Mouse (Mus musculus): ENCODE data around the gene Hps4. TPM values are rescaled to one million over a fixed set of nuclear protein-coding genes. Genes with fewer than 3 reads are reported as not detected.
A peak's percentile ranks its signal among the peaks of the same experiment; 100 is the strongest.
"Not testable (repeated sequence)": the region's sequence is repeated elsewhere in the genome, so short reads cannot be mapped to it uniquely, and the experiment has no call there.

Gene Hps4
- polyA plus RNA-seq, 1 experiment from 2014 or later, result 32.9 TPM

DNA sequence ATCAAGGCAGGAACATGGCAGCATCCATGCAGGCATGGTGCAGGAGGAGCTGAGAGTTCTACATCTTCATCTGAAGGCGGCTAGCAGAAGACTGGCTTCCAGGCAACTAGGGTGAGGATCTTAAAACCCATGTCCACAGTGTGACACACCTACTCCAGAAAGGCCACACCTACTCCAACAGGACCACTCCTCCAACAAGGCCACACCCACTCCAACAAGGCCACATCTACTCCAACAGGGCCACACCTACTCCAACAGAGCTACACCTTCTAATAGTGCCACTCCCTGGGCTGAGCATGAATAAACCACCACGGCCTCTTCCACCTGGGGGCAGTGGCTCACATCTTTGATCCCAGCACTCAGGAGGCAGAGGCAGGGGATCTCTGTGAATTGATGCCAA lies 23.5 kb upstream of the Hps4 start:
- ATAC-seq (replicated peaks; ENCODE audit: low FRiP score); H3K9ac ChIP-seq (ENCODE audit: low read length); H3K36me3 ChIP-seq (ENCODE audit: control insufficient read depth, insufficient read depth, low read length); H3K4me1 ChIP-seq (replicated peaks; ENCODE audit: control insufficient read depth, insufficient read depth, low read length); H3K27me3 ChIP-seq (ENCODE audit: control insufficient read depth, insufficient read depth, low read length); H3K9me3 ChIP-seq (ENCODE audit: control insufficient read depth, low read length); DNase-seq (ENCODE audit: low spot score); H3K4me3 ChIP-seq (ENCODE audit: low read depth, low read length); H3K4me2 ChIP-seq (ENCODE audit: low read depth, low read length, severe bottlenecking); H3K27ac ChIP-seq (ENCODE audit: low read depth, low read length): not testable (repeated sequence)
- WGBS, result 70% methylated on average over 2 of the region's 2 CpGs

DNA sequence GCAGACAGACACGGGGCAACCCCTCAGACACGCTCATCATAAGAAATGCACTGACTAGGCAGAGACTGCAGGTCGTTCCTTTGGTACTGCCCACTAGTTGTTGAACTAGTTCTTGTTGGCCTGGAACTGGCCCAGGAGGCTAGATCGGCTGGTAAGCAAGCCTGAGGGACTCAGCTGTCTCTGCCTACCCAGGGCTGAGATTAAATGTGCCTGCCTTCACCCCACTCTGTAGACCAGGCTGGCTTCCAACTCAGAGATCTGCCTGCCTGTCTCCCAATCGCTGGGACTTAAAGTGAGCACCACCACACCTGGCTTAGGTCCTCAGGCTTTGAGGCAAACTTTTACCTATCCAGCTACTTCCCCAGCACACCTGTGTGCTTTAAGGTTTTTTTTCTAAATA lies 22.5 kb upstream of the Hps4 start:
- Histone ChIP-seq H3K9me3 (ENCODE audit: control insufficient read depth, low read length) (no peaks in the 10 kb centered on the region), H3K4me3 (ENCODE audit: low read depth, low read length) (no peak overlapping the region), H3K27me3 (ENCODE audit: control insufficient read depth, insufficient read depth, low read length) (no peaks in the 10 kb centered on the region), H3K36me3 (ENCODE audit: control insufficient read depth, insufficient read depth, low read length) (no peaks in the 10 kb centered on the region), H3K4me2 (ENCODE audit: low read depth, low read length, severe bottlenecking) (no peak overlapping the region), H3K9ac (ENCODE audit: low read length) (no peak overlapping the region), H3K4me1 (replicated peaks; ENCODE audit: control insufficient read depth, insufficient read depth, low read length) (no peaks in the 10 kb centered on the region), H3K27ac (ENCODE audit: low read depth, low read length) (no peak overlapping the region)
- no peak for DNase-seq (ENCODE audit: low spot score)
- no peak for ATAC-seq (replicated peaks; ENCODE audit: low FRiP score)
- WGBS, result 72% methylated on average over 5 of the region's 5 CpGs

DNA sequence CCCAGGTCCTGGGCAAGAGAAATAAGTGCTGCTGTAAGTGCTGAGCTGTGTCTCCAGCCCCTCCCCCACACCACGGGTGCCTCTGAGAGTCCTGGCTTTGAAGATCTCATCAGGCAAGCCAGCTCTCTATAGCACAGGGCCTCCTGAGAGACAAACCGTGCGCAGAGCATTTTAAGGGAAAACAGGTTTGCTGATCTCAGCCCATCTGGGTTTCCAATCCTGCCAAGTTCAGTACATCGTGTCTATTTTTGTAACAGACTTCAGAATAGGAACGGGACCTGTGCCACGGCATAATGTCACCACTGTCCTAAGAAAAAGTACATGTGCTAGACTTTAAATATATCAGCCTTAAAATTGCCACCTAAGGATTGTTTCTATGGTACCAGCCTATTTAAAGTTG lies 21.9 kb upstream of the Hps4 start:
- Histone ChIP-seq H3K9ac (ENCODE audit: low read length) (no peak overlapping the region), H3K36me3 (ENCODE audit: control insufficient read depth, insufficient read depth, low read length) (no peaks in the 10 kb centered on the region), H3K4me1 (replicated peaks; ENCODE audit: control insufficient read depth, insufficient read depth, low read length) (no peaks in the 10 kb centered on the region), H3K4me2 (ENCODE audit: low read depth, low read length, severe bottlenecking) (no peak overlapping the region), H3K27me3 (ENCODE audit: control insufficient read depth, insufficient read depth, low read length) (no peaks in the 10 kb centered on the region), H3K9me3 (ENCODE audit: control insufficient read depth, low read length) (no peaks in the 10 kb centered on the region), H3K27ac (ENCODE audit: low read depth, low read length) (no peak overlapping the region), H3K4me3 (ENCODE audit: low read depth, low read length) (no peak overlapping the region)
- ATAC-seq (replicated peaks; ENCODE audit: low FRiP score), result no peak
- WGBS, result 78% methylated on average over 6 of the region's 6 CpGs
- no peak for DNase-seq (ENCODE audit: low spot score)

- 79% methylated on average over 4 of the region's 4 CpGs for WGBS
- no peak overlapping the region for H3K9ac ChIP-seq (ENCODE audit: low read length)
- H3K27me3 ChIP-seq (ENCODE audit: control insufficient read depth, insufficient read depth, low read length), result no peaks in the 10 kb centered on the region
- no peak overlapping the region for H3K27ac ChIP-seq (ENCODE audit: low read depth, low read length)
- no peaks in the 10 kb centered on the region for H3K36me3 ChIP-seq (ENCODE audit: control insufficient read depth, insufficient read depth, low read length)
- DNase-seq (ENCODE audit: low spot score) (no peak), ATAC-seq (replicated peaks; ENCODE audit: low FRiP score) (no peak)
- no peak overlapping the region for H3K4me2 ChIP-seq (ENCODE audit: low read depth, low read length, severe bottlenecking)
- no peaks in the 10 kb centered on the region for H3K4me1 ChIP-seq (replicated peaks; ENCODE audit: control insufficient read depth, insufficient read depth, low read length)
- no peaks in the 10 kb centered on the region for H3K9me3 ChIP-seq (ENCODE audit: control insufficient read depth, low read length)
- no peak overlapping the region for H3K4me3 ChIP-seq (ENCODE audit: low read depth, low read length)
These were observed 21.5 kb upstream of the Hps4 start for GRCm38 (mm10) chr5:112321376-112321775.

GRCm38 (mm10) chr5:112323246-112323645 lies 19.6 kb upstream of the Hps4 start:
- no peak overlapping the region for H3K9ac ChIP-seq (ENCODE audit: low read length)
- H3K4me2 ChIP-seq (ENCODE audit: low read depth, low read length, severe bottlenecking), result no peak overlapping the region
- H3K9me3 ChIP-seq (ENCODE audit: control insufficient read depth, low read length), result no peaks in the 10 kb centered on the region
- WGBS, result 91% methylated on average over 6 of the region's 6 CpGs
- no peaks in the 10 kb centered on the region for H3K27me3 ChIP-seq (ENCODE audit: control insufficient read depth, insufficient read depth, low read length)
- H3K36me3 ChIP-seq (ENCODE audit: control insufficient read depth, insufficient read depth, low read length), result no peaks in the 10 kb centered on the region
- H3K27ac ChIP-seq (ENCODE audit: low read depth, low read length), result no peak overlapping the region
- H3K4me1 ChIP-seq (replicated peaks; ENCODE audit: control insufficient read depth, insufficient read depth, low read length), result peaks cover 7% of the 10 kb centered on the region; the same call in 1 of the 2 replicates
- no peak overlapping the region for H3K4me3 ChIP-seq (ENCODE audit: low read depth, low read length)
- DNase-seq (ENCODE audit: low spot score), result no peak
- no peak for ATAC-seq (replicated peaks; ENCODE audit: low FRiP score)

GRCm38 (mm10) chr5:112324637-112325545 lies 18.0 kb upstream of the Hps4 start:
- no peak; the same call in 1 of the 2 replicates for ATAC-seq (replicated peaks; ENCODE audit: low FRiP score)
- Histone ChIP-seq H3K4me3 (ENCODE audit: low read depth, low read length) (no peak overlapping the region), H3K27me3 (ENCODE audit: control insufficient read depth, insufficient read depth, low read length) (no peaks in the 10 kb centered on the region), H3K27ac (ENCODE audit: low read depth, low read length) (no peak overlapping the region), H3K4me2 (ENCODE audit: low read depth, low read length, severe bottlenecking) (0 out of 2 replicates have a peak overlapping the region, but pooled peaks have one; percentile 19), H3K4me1 (replicated peaks; ENCODE audit: control insufficient read depth, insufficient read depth, low read length) (peaks cover 7% of the 10 kb centered on the region; the same call in 1 of the 2 replicates), H3K36me3 (ENCODE audit: control insufficient read depth, insufficient read depth, low read length) (no peaks in the 10 kb centered on the region), H3K9ac (ENCODE audit: low read length) (no peak overlapping the region), H3K9me3 (ENCODE audit: control insufficient read depth, low read length) (no peaks in the 10 kb centered on the region)
- 42% methylated on average over 24 of the region's 24 CpGs for WGBS
- DNase-seq (ENCODE audit: low spot score), result no peak

DNA sequence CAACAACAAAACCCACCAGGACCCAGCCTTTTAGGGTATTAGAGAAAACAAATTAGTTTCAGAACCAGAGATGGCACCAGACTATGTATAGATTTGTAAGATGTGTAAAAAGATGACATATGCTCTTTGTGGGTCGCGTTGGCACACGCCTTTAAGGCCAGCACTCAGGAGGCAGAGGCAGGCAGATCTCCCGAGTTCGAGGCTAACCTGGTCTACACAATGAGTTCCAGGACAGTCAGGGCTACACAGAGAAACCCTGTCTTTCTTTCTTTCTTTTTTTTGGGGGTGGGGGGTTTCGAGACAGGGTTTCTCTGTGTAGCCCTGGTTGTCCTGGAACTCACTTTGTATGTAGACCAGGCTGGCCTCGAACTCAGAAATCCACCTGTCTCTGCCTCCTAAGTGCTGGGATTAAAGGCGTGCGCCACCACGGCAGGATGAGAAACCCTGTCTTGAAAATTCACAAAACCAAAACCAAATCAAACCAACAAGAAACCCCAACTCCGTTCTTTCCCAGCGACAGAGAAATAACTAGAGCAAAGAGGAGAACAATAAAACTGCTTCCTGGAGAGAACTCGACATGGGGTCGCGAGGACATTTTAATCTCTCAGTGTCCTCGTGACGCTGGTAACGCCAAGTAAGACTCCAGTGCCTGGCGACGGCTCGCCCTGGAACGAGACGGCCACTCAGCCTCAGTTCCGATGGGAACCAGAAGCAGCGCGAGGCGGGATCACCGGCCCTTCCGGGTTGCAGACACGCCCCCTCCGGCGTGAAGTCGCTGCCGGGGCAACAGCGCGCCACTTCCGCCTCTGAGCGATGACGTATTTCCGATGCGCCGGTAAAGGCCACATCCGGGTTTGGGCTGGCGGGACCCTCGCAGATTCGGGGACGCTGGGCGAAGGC lies 17.1 kb upstream of the Hps4 start, which contains the start of gene Tfip11:
Gene Tfip11, plus strand, starts transcription at position 813 of the 900 bp plus-strand sequence.
- ATAC-seq (replicated peaks; ENCODE audit: low FRiP score), result peak; percentile 92
- H3K36me3 ChIP-seq (ENCODE audit: control insufficient read depth, insufficient read depth, low read length), result peaks cover 2% of the 10 kb centered on the region; the same call in 1 of the 2 replicates
- WGBS, result 10% methylated on average over 48 of the region's 48 CpGs

DNA sequence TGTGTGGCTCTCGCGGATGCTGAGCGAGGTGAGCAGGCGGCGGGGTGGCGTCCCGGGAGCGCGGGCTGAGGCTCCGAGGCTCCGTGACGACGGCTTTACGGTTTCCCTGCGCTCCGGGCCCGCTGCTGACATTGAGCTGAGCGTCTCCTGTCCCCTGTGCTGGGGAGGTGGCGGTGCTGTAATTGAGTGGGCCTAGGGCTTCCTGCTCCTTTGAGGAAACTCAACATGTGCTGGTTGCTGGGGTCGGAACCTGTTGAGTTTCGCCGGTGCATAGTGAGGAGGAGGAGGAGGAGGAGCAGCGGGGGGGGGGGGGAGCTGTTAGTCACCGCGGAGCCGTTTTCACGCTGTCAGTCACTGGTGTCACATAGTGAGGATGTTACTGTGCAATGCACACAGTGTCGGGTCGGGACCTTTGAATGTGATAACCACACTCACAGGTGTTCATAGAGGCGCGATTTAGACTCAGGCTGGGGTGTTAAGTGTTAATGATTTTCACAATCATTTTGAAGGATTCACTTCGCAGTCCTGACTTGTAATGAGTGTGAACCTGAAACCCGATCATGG lies 16.4 kb upstream of the Hps4 start:
- H3K9ac ChIP-seq (ENCODE audit: low read length), result peak overlapping the region; percentile 77
- H3K4me1 ChIP-seq (replicated peaks; ENCODE audit: control insufficient read depth, insufficient read depth, low read length), result peaks cover 7% of the 10 kb centered on the region; the same call in 1 of the 2 replicates
- no peaks in the 10 kb centered on the region for H3K27me3 ChIP-seq (ENCODE audit: control insufficient read depth, insufficient read depth, low read length)
- no peaks in the 10 kb centered on the region for H3K9me3 ChIP-seq (ENCODE audit: control insufficient read depth, low read length)
- 2% methylated on average over 32 of the region's 33 CpGs for WGBS
- no peak overlapping the region for H3K27ac ChIP-seq (ENCODE audit: low read depth, low read length)
- ATAC-seq (replicated peaks; ENCODE audit: low FRiP score), result peak; percentile 39; the same call in 1 of the 2 replicates
- H3K36me3 ChIP-seq (ENCODE audit: control insufficient read depth, insufficient read depth, low read length), result peaks cover 5% of the 10 kb centered on the region; the same call in 1 of the 2 replicates
- peak overlapping the region; percentile 98 for H3K4me3 ChIP-seq (ENCODE audit: low read depth, low read length)
- DNase-seq (ENCODE audit: low spot score), result no peak
- peak overlapping the region; percentile 71 for H3K4me2 ChIP-seq (ENCODE audit: low read depth, low read length, severe bottlenecking)

More for the DNA sequence above, 17.1 kb upstream of the Hps4 start, which contains the start of gene Tfip11:
- peak; percentile 97 for DNase-seq (ENCODE audit: low spot score)
- H3K4me2 ChIP-seq (ENCODE audit: low read depth, low read length, severe bottlenecking), result peak within 1 kb of the TSS; percentile 71
- no peaks in the 10 kb centered on the region for H3K9me3 ChIP-seq (ENCODE audit: control insufficient read depth, low read length)
- peaks cover 7% of the 10 kb centered on the region; the same call in 1 of the 2 replicates for H3K4me1 ChIP-seq (replicated peaks; ENCODE audit: control insufficient read depth, insufficient read depth, low read length)
- H3K4me3 ChIP-seq (ENCODE audit: low read depth, low read length), result peak within 1 kb of the TSS; percentile 98
- H3K27me3 ChIP-seq (ENCODE audit: control insufficient read depth, insufficient read depth, low read length), result no peaks in the 10 kb centered on the region
- H3K9ac ChIP-seq (ENCODE audit: low read length), result peak within 1 kb of the TSS; percentile 77
- H3K27ac ChIP-seq (ENCODE audit: low read depth, low read length), result peak within 1 kb of the TSS; percentile 25; the same call in 1 of the 2 replicates
